Mouse (Mus musculus): ENCODE data around the gene Szrd1.

Gene Szrd1

GRCm38 (mm10) chr4:141114521-141114981, 25.0 kb downstream of the Szrd1 start:
- DNase-seq (ENCODE audit: low spot score in 2 of 2) = no peak

GRCm38 (mm10) chr4:141113831-141114230, 25.7 kb downstream of the Szrd1 start:
- DNase-seq (ENCODE audit: low spot score in 2 of 2) = no peak

- DNase-seq (ENCODE audit: low spot score in 2 of 2) = no peak
Observed at GRCm38 (mm10) chr4:141108196-141108732, 31.3 kb downstream of the Szrd1 start.

GRCm38 (mm10) chr4:141106526-141107183, 32.9 kb downstream of the Szrd1 start:
- no peak for DNase-seq (ENCODE audit: low spot score in 2 of 2)

- no peak for DNase-seq (ENCODE audit: low spot score in 2 of 2)
Observed at GRCm38 (mm10) chr4:141101855-141102254, 37.7 kb downstream of the Szrd1 start.

GRCm38 (mm10) chr4:141101291-141101690, 38.3 kb downstream of the Szrd1 start:
- no peak for DNase-seq (ENCODE audit: low spot score in 2 of 2)

- no peak for DNase-seq (ENCODE audit: low spot score in 2 of 2)
Observed at GRCm38 (mm10) chr4:141099956-141100355, 39.6 kb downstream of the Szrd1 start.

- no peak for DNase-seq (ENCODE audit: low spot score in 2 of 2)
Observed at GRCm38 (mm10) chr4:141098935-141099334, 40.6 kb downstream of the Szrd1 start.

- no peak for DNase-seq (ENCODE audit: low spot score in 2 of 2)
Observed at GRCm38 (mm10) chr4:141096710-141097109, 42.9 kb downstream of the Szrd1 start.

GRCm38 (mm10) chr4:141095016-141095415, 44.6 kb downstream of the Szrd1 start:
- DNase-seq (ENCODE audit: low spot score in 2 of 2) = no peak

GRCm38 (mm10) chr4:141088714-141089113, 50.9 kb downstream of the Szrd1 start:
- no peak for DNase-seq (ENCODE audit: low spot score in 2 of 2)

GRCm38 (mm10) chr4:141088033-141088432, 51.5 kb downstream of the Szrd1 start, which contains the start of gene Spata21:
Gene Spata21 (plus strand): TSS chr4:141088333.
- DNase-seq (ENCODE audit: low spot score in 2 of 2) = no peak

GRCm38 (mm10) chr4:141086862-141087261, 52.7 kb downstream of the Szrd1 start:
- DNase-seq (ENCODE audit: low spot score in 2 of 2) = no peak

- DNase-seq (ENCODE audit: low spot score in 2 of 2) = no peak
Observed at GRCm38 (mm10) chr4:141078510-141079137, 61.0 kb downstream of the Szrd1 start.

- DNase-seq (ENCODE audit: low spot score in 2 of 2) = peak; percentile 89 to 91
Observed at GRCm38 (mm10) chr4:141077681-141078509, 61.7 kb downstream of the Szrd1 start, which contains the start of gene Necap2. Gene Necap2 (minus strand): TSS chr4:141078357.

GRCm38 (mm10) chr4:141076761-141077506, 62.6 kb downstream of the Szrd1 start:
- no peak for DNase-seq (ENCODE audit: low spot score in 2 of 2)

- no peak for DNase-seq (ENCODE audit: low spot score in 2 of 2)
Observed at GRCm38 (mm10) chr4:141074109-141074508, 65.5 kb downstream of the Szrd1 start.

- no peak for DNase-seq (ENCODE audit: low spot score in 2 of 2)
Observed at GRCm38 (mm10) chr4:141073661-141074060, 65.9 kb downstream of the Szrd1 start.

- no peak for DNase-seq (ENCODE audit: low spot score in 2 of 2)
Observed at GRCm38 (mm10) chr4:141072502-141072901, 67.1 kb downstream of the Szrd1 start.

GRCm38 (mm10) chr4:141069731-141070130, 69.8 kb downstream of the Szrd1 start:
- no peak for DNase-seq (ENCODE audit: low spot score in 2 of 2)

- DNase-seq (ENCODE audit: low spot score in 2 of 2) = no peak
Observed at GRCm38 (mm10) chr4:141068655-141069054, 70.9 kb downstream of the Szrd1 start.

Measured in urinary bladder, adult 18-20 months (tissue).